Mouse (Mus musculus): ENCODE measurements around the gene Atf6b.

GRCm38 (mm10) chr17:34680621-34681020 is 33.7 kb downstream of the Atf6b start:
- TF ChIP-seq POLR2A (IDR thresholded peaks at IDR 0.05; ENCODE audit: control insufficient read depth in 1 of 2, insufficient read depth in 1 of 2, low read depth in 1 of 2, low read length in 2 of 2, poor library complexity in 1 of 2) (no peak), USF2 (IDR thresholded peaks at IDR 0.05; ENCODE audit: borderline replicate concordance in 1 of 2, insufficient read depth in 1 of 2, low read depth in 1 of 2, low read length in 2 of 2) (no peak), CHD2 (IDR thresholded peaks at IDR 0.05; ENCODE audit: low read length) (no peak), CTCF (IDR thresholded peaks at IDR 0.05 in 2 of 3, conservative IDR thresholded peaks at IDR 0.05 in 1 of 3; ENCODE audit: control insufficient read depth in 1 of 3, insufficient read depth in 1 of 3, low read depth in 2 of 3, low read length in 3 of 3, poor library complexity in 1 of 3, severe bottlenecking in 1 of 3) (no peak), MEF2A (IDR thresholded peaks at IDR 0.05; ENCODE audit: extremely low read depth, insufficient replicate concordance, low read depth, low read length, poor library complexity, severe bottlenecking) (no peak), USF1 (IDR thresholded peaks at IDR 0.05; ENCODE audit: low read depth, low read length) (no peak), SMC3 (IDR thresholded peaks at IDR 0.05; ENCODE audit: low read depth, low read length) (no peak), MYC (IDR thresholded peaks at IDR 0.05; ENCODE audit: low read depth, low read length) (no peak), RAD21 (IDR thresholded peaks at IDR 0.05; ENCODE audit: low read depth, low read length) (no peak)

Measured in MEL (cell line).